8 mouse cellular contexts compared by ENCODE assay signal in the genomic region with DNA sequence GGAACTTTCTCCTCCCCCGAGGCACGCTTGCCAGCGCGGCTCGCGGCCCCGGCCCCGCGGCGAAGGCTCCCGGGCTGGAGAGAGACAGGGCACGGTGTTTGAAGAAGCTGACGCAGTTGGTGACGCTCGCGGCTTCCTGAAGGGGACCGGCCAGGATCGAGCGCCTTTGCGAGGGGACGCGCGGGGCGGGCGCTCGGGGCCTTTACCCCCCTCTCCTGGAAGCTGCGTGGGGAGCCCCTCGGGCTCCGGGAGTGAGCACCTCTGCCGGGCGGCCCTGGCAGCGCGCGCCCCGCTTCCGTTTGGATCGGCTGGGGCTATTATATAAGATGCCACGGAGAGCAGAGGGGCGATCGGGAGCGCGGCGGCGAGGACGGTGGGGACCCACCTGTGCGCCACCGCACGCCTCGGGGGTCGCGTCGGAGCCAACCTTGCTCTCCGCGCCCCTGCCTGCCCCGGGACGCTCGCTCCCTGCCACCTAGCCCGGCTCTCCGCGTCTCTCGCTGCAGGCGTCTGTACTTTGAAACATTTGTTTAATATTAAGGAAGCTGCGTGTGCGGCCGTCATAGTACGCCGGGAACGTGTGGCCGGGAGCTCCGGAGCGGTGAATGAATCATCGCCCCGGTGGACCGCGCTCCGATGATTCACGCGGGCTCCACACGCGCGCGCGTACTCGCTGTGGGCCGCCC. TPM values are rescaled to one million over a fixed set of nuclear protein-coding genes. Genes with fewer than 3 reads are reported as not detected.
DNase-seq lines count a peak whose midpoint lies in the region; ATAC-seq and TF ChIP-seq lines count a peak whose summit lies in the region.

No protein-coding gene starts in this region.

- no peak for TF ChIP-seq CTCF in ES-Bruce4 (IDR thresholded peaks at IDR 0.05; ENCODE audit: low read depth, low read length)
- TF ChIP-seq CTCF in lung, adult 2 months (IDR thresholded peaks at IDR 0.05; ENCODE audit: insufficient read depth, low read length) = no peak

- no peaks in the 10 kb centered on the region for H3K36me3 ChIP-seq in ES-Bruce4 (ENCODE audit: control insufficient read depth, insufficient read depth, low read length, poor library complexity, severe bottlenecking)

- peak; percentile 61 for ATAC-seq in neutrophil, adult 5-6 weeks (ENCODE audit: extremely low read depth, insufficient number of reproducible peaks, low FRiP score, poor library complexity, severe bottlenecking)

- WGBS in lung, adult 2 months = under 1% methylated on average over 85 of the region's 85 CpGs

- H3K9me3 ChIP-seq in ES-Bruce4 (replicated peaks; ENCODE audit: control insufficient read depth, insufficient read depth, low read length, poor library complexity, severe bottlenecking) = no peaks in the 10 kb centered on the region

- no peak for TF ChIP-seq EP300 in ES-Bruce4 (IDR thresholded peaks at IDR 0.05; ENCODE audit: insufficient read depth, low read depth, low read length)

- peak; percentile 68 for DNase-seq in cerebellum, adult 11-12 months
- DNase-seq in forelimb bud, embryonic 11.5 days (ENCODE audit: low read depth, low spot score) = peak; percentile 30
- DNase-seq in heart, postnatal 4 days = peak; percentile 59
- DNase-seq in layer of hippocampus, adult 8-10 months (ENCODE audit: low spot score in 2 of 2) = peak; percentile 42 to 65
- peak; percentile 64 for DNase-seq in lung, adult 2 months
- peak; percentile 57 for DNase-seq in testis, postnatal 10 days (ENCODE audit: low spot score)

- peak overlapping the region; percentile 89 for H3K4me3 ChIP-seq in ES-Bruce4 (ENCODE audit: low read depth, low read length)
- H3K4me3 ChIP-seq in lung, adult 2 months (replicated peaks; ENCODE audit: extremely low read depth, low read depth, low read length) = peak overlapping the region; percentile 71

- TF ChIP-seq POLR2A in ES-Bruce4 (IDR thresholded peaks at IDR 0.05; ENCODE audit: insufficient read depth, low read length) = no peak
- TF ChIP-seq POLR2A in lung, adult 2 months (IDR thresholded peaks at IDR 0.05; ENCODE audit: borderline replicate concordance, extremely low read depth, low read depth, low read length) = no peak

- peak overlapping the region; percentile 96 for H3K9ac ChIP-seq in ES-Bruce4 (ENCODE audit: low read depth, poor library complexity, severe bottlenecking)

- no peak overlapping the region for H3K27ac ChIP-seq in ES-Bruce4 (ENCODE audit: insufficient read depth, low read length)

- H3K27me3 ChIP-seq in ES-Bruce4 (ENCODE audit: control insufficient read depth, insufficient read depth, low read length, poor library complexity, severe bottlenecking) = peaks cover 14% of the 10 kb centered on the region

- H3K4me1 ChIP-seq in ES-Bruce4 (ENCODE audit: control insufficient read depth, insufficient read depth, low read length) = peaks cover 3% of the 10 kb centered on the region
- peaks cover 9% of the 10 kb centered on the region for H3K4me1 ChIP-seq in lung, adult 2 months (ENCODE audit: control insufficient read depth, insufficient read depth, low read length)

RNA-seq across cellular contexts. Expression of a gene that starts 0.8 kb away (rescaled TPM):
- polyA plus RNA-seq in ES-Bruce4 (2011; ENCODE audit: insufficient read depth, insufficient read length, low read depth, missing spikeins) = 42.6 and 51.1 TPM in 2 replicates
- 10 to 100 TPM; 60.2 to 62.1 TPM for total RNA-seq in heart, postnatal 4 days (2021)
- 10 to 100 TPM; 19.2 to 27.9 (median 20.9) TPM for total RNA-seq in layer of hippocampus, adult 8-10 months (2022)
- polyA plus RNA-seq in lung, adult 2 months (2012; rRNA removed) = 6.6 and 8.7 TPM in 2 replicates
- total RNA-seq in neutrophil, adult 5-6 weeks (2017) = 33.4 and 38.8 TPM in 2 replicates
